Mouse (Mus musculus) neural tube, embryonic 11.5 days (tissue): Measurements from ENCODE around the gene Gpr152. TPM values are rescaled to one million over a fixed set of nuclear protein-coding genes. Genes with fewer than 3 reads are reported as not detected.

Experiments
- ATAC-seq: fragments of 200-750 bp; cut with Nextera tagmentation; 2 replicates; pipeline ENCODE4 v1.8.0; 2017; ENCODE audit warnings: moderate number of reproducible peaks, mild to moderate bottlenecking, moderate TSS enrichment, moderate library complexity; ENCODE audit not compliant: insufficient read depth, low FRiP score, low TSS enrichment
- DNase-seq: peaks from one replicate; pipeline ENCODE4 v3.0.0-alpha.2; 2015; ENCODE audit warnings: low spot score
- H3K27ac ChIP-seq: fragments of 300-500 bp; sonication (generic); 2 replicates; pipeline ENCODE4 v1.5.1; 2014; ENCODE audit warnings: low read depth, mild to moderate bottlenecking, low read length
- H3K27me3 ChIP-seq: fragments of 300-500 bp; sonication (generic); 2 replicates; pipeline ENCODE4 v1.6.1; 2014; ENCODE audit warnings: mild to moderate bottlenecking, low read length, mixed read lengths; ENCODE audit not compliant: control insufficient read depth, insufficient read depth
- H3K36me3 ChIP-seq: fragments of 300-500 bp; sonication (generic); 2 replicates; pipeline ENCODE4 v1.6.1; 2014; ENCODE audit warnings: mild to moderate bottlenecking, low read length, moderate library complexity, mixed read lengths; ENCODE audit not compliant: control insufficient read depth, insufficient read depth
- H3K4me1 ChIP-seq: fragments of 300-500 bp; sonication (generic); 2 replicates; pipeline ENCODE4 v1.6.1; 2014; ENCODE audit warnings: low read length, mixed read lengths; ENCODE audit not compliant: control insufficient read depth, insufficient read depth
- H3K4me2 ChIP-seq: fragments of 300-500 bp; sonication (generic); 2 replicates; pipeline ENCODE4 v1.6.1; 2014; ENCODE audit warnings: low read depth, mild to moderate bottlenecking, moderate library complexity
- H3K4me3 ChIP-seq: fragments of 300-500 bp; sonication (generic); 2 replicates; pipeline ENCODE4 v1.5.1; 2014; ENCODE audit warnings: low read depth, low read length
- H3K9ac ChIP-seq: fragments of 300-500 bp; sonication (generic); 2 replicates; pipeline ENCODE4 v1.6.1; 2014; ENCODE audit warnings: mild to moderate bottlenecking, low read length
- H3K9me3 ChIP-seq: fragments of 300-500 bp; sonication (generic); 2 replicates; pipeline ENCODE4 v1.6.1; 2016; ENCODE audit warnings: low read length; ENCODE audit not compliant: control insufficient read depth
- WGBS: fragments of 180-500 bp; shearing (Covaris S2); extraction: QIAGEN DNeasy Blood & Tissue Kit; methylation state at CpG from one replicate; pipeline ENCODE4 v1.1.7; 2014; 5-methylcytosine and 5-hydroxymethylcytosine counted together
- polyA plus RNA-seq: library from polyadenylated mRNA; unstranded; fragments of >200 nt; fragmentation: Nextera tagmentation; extraction: Ambion mirVana; gene quantifications from 2 replicates; pipeline ENCODE4 v1.2.1, GENCODE M21; 2014

Gpr152 gene
- polyA plus RNA-seq, 1 experiment from 2014 or later = not detected

DNA sequence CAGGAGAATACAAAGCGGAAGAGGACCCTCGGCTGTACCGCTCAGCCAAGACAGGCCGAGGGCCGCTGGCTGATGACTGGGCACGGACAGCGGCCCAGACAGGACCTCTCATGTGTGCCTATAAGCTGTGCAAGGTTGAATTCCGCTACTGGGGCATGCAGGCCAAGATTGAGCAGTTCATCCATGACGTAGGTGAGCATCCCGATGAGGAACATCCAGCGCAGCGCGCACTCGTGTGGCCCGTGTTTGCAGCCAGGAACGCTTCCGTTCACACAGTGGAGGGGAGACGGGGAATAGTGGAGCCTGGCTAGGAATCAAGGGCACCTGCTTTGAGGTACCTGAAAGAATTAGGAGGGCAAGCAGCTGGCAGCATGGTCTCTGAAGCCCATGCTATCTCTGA lies 36.3 kb upstream of the Gpr152 start:
- ATAC-seq (no peak), DNase-seq (no peak)
- H3K36me3 ChIP-seq = no peaks in the 10 kb centered on the region
- peaks cover 9% of the 10 kb centered on the region for H3K4me1 ChIP-seq
- H3K27me3 ChIP-seq = peaks cover 28% of the 10 kb centered on the region
- H3K4me2 ChIP-seq = no peak overlapping the region
- no peak overlapping the region for H3K27ac ChIP-seq
- H3K9ac ChIP-seq = no peak overlapping the region
- no peaks in the 10 kb centered on the region for H3K9me3 ChIP-seq
- no peak overlapping the region for H3K4me3 ChIP-seq
- 92% methylated on average over 18 of the region's 18 CpGs for WGBS

DNA sequence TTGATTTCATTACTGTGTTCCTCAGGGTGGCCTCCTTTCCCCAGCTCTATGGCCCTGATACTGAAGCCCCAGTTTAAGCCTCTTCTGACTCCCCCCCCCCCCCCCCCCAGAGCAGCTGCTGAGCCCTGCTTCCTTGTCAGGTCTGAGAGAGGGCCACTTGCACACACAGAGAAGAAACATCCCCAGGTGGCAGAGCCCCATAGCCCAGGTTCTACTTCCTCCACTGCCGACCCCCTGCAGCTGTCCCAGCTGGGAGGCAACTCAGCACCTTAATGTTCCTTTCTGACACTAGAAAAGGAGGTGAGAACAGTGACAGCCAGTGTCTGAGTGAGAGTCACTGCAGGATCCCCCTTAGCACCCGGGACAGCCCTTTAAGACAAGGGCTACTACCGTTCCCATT lies 35.8 kb upstream of the Gpr152 start:
- Histone ChIP-seq H3K9ac (no peak overlapping the region), H3K4me1 (peaks cover 9% of the 10 kb centered on the region), H3K9me3 (no peaks in the 10 kb centered on the region), H3K4me2 (no peak overlapping the region), H3K27ac (no peak overlapping the region), H3K4me3 (no peak overlapping the region), H3K36me3 (no peaks in the 10 kb centered on the region), H3K27me3 (peaks cover 28% of the 10 kb centered on the region)
- ATAC-seq (no peak), DNase-seq (no peak)
- 83% methylated on average over 3 of the region's 3 CpGs for WGBS

DNA sequence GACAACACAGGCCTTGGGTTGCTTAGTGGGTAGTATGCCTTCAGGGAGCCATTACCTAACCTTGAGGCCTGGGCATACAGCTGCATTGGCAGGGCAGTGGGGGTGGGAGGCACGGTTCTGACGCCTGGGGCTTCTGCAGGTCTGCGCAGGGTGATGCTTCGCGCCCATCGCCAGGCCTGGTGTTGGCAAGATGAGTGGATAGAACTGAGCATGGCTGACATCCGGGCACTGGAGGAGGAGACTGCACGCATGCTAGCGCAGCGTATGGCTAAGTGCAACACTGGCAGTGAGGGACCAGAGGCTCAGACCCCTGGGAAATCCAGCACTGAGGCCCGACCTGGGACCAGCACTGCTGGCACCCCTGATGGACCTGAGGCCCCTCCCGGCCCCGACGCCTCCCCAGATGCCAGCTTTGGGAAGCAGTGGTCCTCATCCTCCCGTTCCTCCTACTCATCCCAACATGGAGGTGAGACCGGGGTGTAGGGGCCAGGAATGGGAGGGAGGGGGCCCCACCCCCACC lies 34.9 kb upstream of the Gpr152 start:
- Histone ChIP-seq H3K9me3 (no peaks in the 10 kb centered on the region), H3K4me2 (no peak overlapping the region), H3K9ac (no peak overlapping the region), H3K36me3 (no peaks in the 10 kb centered on the region), H3K27ac (no peak overlapping the region), H3K4me3 (no peak overlapping the region), H3K4me1 (peaks cover 6% of the 10 kb centered on the region), H3K27me3 (peaks cover 25% of the 10 kb centered on the region)
- DNase-seq (no peak), ATAC-seq (no peak)
- 88% methylated on average over 16 of the region's 16 CpGs for WGBS

GRCm38 (mm10) chr19:4106654-4107053 lies 32.9 kb upstream of the Gpr152 start:
- H3K4me3 ChIP-seq = no peak overlapping the region
- no peaks in the 10 kb centered on the region for H3K36me3 ChIP-seq
- H3K4me1 ChIP-seq = no peaks in the 10 kb centered on the region
- ATAC-seq (no peak), DNase-seq (no peak)
- WGBS = 89% methylated on average over 14 of the region's 14 CpGs
- H3K27ac ChIP-seq = no peak overlapping the region
- no peak overlapping the region for H3K4me2 ChIP-seq
- H3K27me3 ChIP-seq = peaks cover 8% of the 10 kb centered on the region
- H3K9me3 ChIP-seq = no peaks in the 10 kb centered on the region
- no peak overlapping the region for H3K9ac ChIP-seq

DNA sequence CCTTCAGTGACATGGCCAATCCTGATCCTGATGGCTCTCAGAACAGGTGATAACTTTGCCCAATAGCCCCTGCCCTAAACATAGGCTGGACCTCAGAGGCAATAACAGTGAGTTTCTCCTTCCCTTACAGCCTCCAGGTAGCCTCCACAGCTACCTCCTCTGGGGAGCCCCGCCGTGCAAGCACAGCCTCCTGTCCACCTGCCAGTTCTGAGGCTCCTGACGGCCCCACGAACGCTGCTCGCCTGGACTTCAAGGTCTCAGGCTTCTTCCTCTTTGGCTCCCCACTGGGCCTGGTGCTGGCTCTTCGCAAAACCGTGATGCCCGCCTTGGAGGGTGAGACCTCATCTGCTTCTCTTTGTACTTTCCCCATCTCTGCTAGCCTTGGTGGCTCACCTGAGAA lies 31.1 kb upstream of the Gpr152 start:
- Histone ChIP-seq H3K36me3 (peaks cover 7% of the 10 kb centered on the region; the same call in 1 of the 2 replicates), H3K27ac (no peak overlapping the region), H3K9me3 (no peaks in the 10 kb centered on the region), H3K4me2 (no peak overlapping the region), H3K9ac (no peak overlapping the region), H3K4me3 (no peak overlapping the region), H3K4me1 (no peaks in the 10 kb centered on the region), H3K27me3 (no peaks in the 10 kb centered on the region)
- no peak for DNase-seq
- 79% methylated on average over 9 of the region's 9 CpGs for WGBS
- ATAC-seq = no peak

DNA sequence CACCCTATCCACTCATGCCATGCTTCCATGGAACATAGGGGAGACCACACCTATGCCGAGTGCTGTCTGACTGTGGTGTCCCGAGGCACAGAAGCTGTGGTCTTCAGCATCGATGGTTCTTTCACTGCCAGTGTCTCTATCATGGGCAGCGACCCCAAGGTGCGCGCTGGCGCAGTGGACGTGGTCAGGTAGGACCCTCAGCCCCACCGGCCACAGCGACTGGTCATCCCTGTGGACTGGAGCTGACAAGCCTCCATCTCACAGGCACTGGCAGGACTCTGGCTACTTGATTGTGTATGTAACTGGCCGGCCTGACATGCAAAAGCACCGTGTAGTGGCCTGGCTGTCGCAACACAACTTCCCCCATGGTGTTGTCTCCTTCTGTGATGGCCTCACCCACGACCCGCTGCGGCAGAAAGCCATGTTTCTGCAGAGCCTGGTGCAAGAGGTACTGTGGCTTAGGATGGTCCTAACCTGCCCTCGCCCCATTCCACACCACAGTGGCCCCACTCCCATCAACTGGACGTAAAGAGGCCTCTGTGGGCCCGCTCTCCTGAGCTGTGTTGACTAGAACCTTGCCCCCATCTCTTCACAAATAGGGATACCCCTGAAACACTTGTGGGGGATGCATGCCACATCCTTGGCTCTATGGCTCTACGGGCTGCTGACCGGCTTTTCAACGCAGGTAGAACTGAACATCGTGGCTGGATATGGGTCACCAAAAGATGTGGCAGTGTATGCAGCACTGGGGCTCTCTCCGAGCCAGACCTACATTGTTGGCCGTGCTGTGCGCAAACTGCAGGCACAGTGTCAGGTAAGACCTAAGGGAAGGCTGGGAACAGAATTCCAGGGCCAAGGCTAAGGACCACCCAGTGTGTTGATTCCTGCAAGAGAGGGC lies 27.3 kb upstream of the Gpr152 start:
- ATAC-seq = no peak
- Histone ChIP-seq H3K4me2 (no peak overlapping the region), H3K4me1 (no peaks in the 10 kb centered on the region), H3K27me3 (no peaks in the 10 kb centered on the region), H3K4me3 (no peak overlapping the region), H3K27ac (no peak overlapping the region), H3K36me3 (peaks cover 21% of the 10 kb centered on the region), H3K9me3 (no peaks in the 10 kb centered on the region), H3K9ac (no peak overlapping the region)
- WGBS = 97% methylated on average over 26 of the region's 26 CpGs
- DNase-seq = no peak

DNA sequence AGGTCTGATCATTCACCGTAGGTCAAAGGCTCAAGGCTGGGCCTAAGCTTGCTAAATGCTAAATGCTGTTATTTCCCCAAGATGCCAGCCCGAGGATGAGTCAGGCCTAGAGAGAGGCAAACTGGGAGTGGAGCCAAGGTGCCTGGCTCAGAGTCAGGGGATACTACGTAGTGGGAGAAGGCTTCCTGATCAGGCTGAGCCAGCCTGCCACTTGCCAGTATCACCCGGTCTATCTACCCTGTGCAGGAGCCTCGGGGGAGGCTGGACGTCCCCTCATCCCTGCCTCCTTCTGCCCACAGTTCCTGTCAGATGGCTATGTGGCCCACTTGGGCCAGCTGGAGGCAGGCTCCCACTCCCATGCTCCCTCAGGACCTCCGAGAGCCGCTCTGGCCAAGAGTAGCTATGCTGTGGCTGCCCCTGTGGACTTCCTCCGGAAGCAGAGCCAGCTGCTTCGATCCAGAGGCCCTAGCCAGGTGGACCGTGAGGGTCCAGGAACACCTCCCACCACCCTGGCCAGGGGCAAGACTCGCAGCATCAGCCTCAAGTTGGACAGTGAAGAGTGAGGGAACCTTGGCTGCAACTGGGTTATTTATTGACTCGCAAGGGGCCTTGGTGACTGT lies 26.3 kb upstream of the Gpr152 start:
- no peaks in the 10 kb centered on the region for H3K27me3 ChIP-seq
- H3K4me3 ChIP-seq = no peak overlapping the region
- H3K4me2 ChIP-seq = no peak overlapping the region
- 88% methylated on average over 13 of the region's 13 CpGs for WGBS
- no peak for DNase-seq
- H3K27ac ChIP-seq = no peak overlapping the region
- no peaks in the 10 kb centered on the region for H3K4me1 ChIP-seq
- ATAC-seq = no peak
- H3K9me3 ChIP-seq = no peaks in the 10 kb centered on the region
- no peak overlapping the region for H3K9ac ChIP-seq
- H3K36me3 ChIP-seq = peaks cover 21% of the 10 kb centered on the region

DNA sequence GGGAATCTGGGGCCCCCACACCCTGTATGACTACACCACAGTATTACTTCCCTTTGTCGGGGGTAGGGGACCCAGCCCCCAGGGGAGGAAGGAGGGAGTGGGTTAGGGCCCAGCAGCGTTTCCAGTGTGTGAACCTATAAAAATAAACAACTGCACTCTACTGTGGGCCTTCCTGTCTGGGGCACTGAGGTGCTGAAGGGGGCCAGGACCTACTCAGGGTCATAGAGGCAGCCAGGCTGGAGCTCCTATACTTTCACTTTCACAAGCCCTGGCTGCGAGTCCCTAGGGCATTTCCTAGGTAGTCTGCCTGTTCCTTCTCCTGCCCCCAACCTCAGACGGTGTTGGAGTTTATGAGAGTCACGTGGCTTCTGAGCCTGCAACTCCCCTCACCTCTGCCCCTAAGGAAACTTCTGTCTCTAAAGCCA lies 25.8 kb upstream of the Gpr152 start:
- no peak for DNase-seq
- Histone ChIP-seq H3K36me3 (peaks cover 21% of the 10 kb centered on the region), H3K27ac (no peak overlapping the region), H3K9me3 (no peaks in the 10 kb centered on the region), H3K4me1 (no peaks in the 10 kb centered on the region), H3K9ac (no peak overlapping the region), H3K4me3 (no peak overlapping the region), H3K27me3 (no peaks in the 10 kb centered on the region), H3K4me2 (no peak overlapping the region)
- ATAC-seq = no peak
- 64% methylated on average over 5 of the region's 5 CpGs for WGBS
